16 mouse cellular contexts compared by ENCODE assay signal in the genomic region with DNA sequence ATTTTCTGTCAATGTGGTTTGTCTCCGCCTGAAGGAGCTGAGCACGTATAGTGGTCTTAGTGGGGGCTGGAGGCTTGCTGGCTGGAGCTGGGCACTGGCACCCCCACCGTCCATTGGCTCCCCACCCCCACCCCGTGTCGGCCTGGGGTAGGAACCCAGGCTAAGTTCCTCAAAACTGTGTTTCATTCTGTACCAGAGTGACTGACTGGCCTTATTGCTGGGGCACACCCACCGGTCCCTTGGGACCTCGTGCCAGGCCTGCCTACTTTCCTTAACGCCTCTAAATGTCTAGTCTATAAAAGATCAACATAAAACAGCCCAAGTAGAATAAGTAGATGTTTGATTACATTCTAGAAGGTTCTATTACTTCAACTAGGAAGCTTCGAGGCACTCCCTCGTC.
A peak's percentile ranks its signal among the peaks of the same experiment; 100 is the strongest.
DNase-seq lines count a peak whose midpoint lies in the region; ATAC-seq and TF ChIP-seq lines count a peak whose summit lies in the region.
"Had no signal": no experiment of that assay in that cellular context is flagged by ENCODE, and none has a peak within 500 bp of the region (broad histone marks: within the 10 kb centered on the region; RNA-seq: fewer than 3 reads in every experiment).

No protein-coding gene starts in this region.

- dilution Hi-C loops in CH12.LX (cut with MboI; ENCODE audit: extremely low pct_ligation_motif_present, extremely low pct_unique_long_range_greater_than_20kb, low sequenced_read_pairs) = no loop called here

- no peak overlapping the region for H3K9ac ChIP-seq in hindbrain, embryonic 12.5 days
- no peak overlapping the region for H3K9ac ChIP-seq in CH12.LX (ENCODE audit: insufficient read depth, low read depth)
- H3K9ac ChIP-seq in limb, embryonic 12.5 days (replicated peaks) = no peak overlapping the region
- H3K9ac ChIP-seq in hindbrain, postnatal 0 days (replicated peaks; ENCODE audit: low read length) = no peak overlapping the region
- H3K9ac ChIP-seq: forebrain, embryonic 12.5 days; heart, embryonic 13.5 days; hindbrain, embryonic 15.5 days had no signal

- TF ChIP-seq RAD21 in CH12.LX (IDR thresholded peaks at IDR 0.05; ENCODE audit: low read depth, low read length) = no peak

- in situ Hi-C loops in CH12.LX (cut with MboI; ENCODE audit: low pct_ligation_motif_present, low pct_unique_long_range_greater_than_20kb, low sequenced_read_pairs) = no loop called here

- no peaks in the 10 kb centered on the region for H3K27me3 ChIP-seq in hindbrain, embryonic 12.5 days
- H3K27me3 ChIP-seq in hindbrain, embryonic 10.5 days (ENCODE audit: insufficient read depth, poor library complexity, severe bottlenecking) = no peaks in the 10 kb centered on the region
- H3K27me3 ChIP-seq in CH12.LX (replicated peaks) = peaks cover 4% of the 10 kb centered on the region
- H3K27me3 ChIP-seq in limb, embryonic 12.5 days = no peaks in the 10 kb centered on the region
- H3K27me3 ChIP-seq in hindbrain, postnatal 0 days (ENCODE audit: insufficient read depth, low read length) = no peaks in the 10 kb centered on the region
- H3K27me3 ChIP-seq: forebrain, embryonic 12.5 days; heart, embryonic 13.5 days; hindbrain, embryonic 15.5 days had no signal

- no peak overlapping the region for H3K27ac ChIP-seq in hindbrain, embryonic 12.5 days
- no peak overlapping the region for H3K27ac ChIP-seq in hindbrain, embryonic 10.5 days
- no peak overlapping the region for H3K27ac ChIP-seq in CH12.LX (ENCODE audit: insufficient read depth, low read depth)
- peak overlapping the region; percentile 60; the same call in 1 of the 2 replicates for H3K27ac ChIP-seq in limb, embryonic 12.5 days
- H3K27ac ChIP-seq in hindbrain, postnatal 0 days = no peak overlapping the region
- H3K27ac ChIP-seq: forebrain, embryonic 12.5 days; gastrocnemius, adult 2 months; heart, embryonic 13.5 days; hindbrain, embryonic 15.5 days had no signal

- WGBS in hindbrain, embryonic 12.5 days = 74% methylated on average over 10 of the region's 10 CpGs
- WGBS in hindbrain, embryonic 10.5 days = 83% methylated on average over 10 of the region's 10 CpGs
- 46% methylated on average over 10 of the region's 10 CpGs for WGBS in limb, embryonic 12.5 days
- WGBS in hindbrain, postnatal 0 days = 81% methylated on average over 10 of the region's 10 CpGs

- intact Hi-C loops in left cerebral cortex, postnatal 4 days (cut with DNase I) = no loop called here

- no peak for TF ChIP-seq CTCF in CH12.LX (conservative IDR thresholded peaks at IDR 0.05 in 1 of 2, IDR thresholded peaks at IDR 0.05 in 1 of 2; ENCODE audit: low read depth in 2 of 2, low read length in 2 of 2)
- no peak for TF ChIP-seq CTCF in hindbrain, postnatal 0 days (IDR thresholded peaks at IDR 0.05; ENCODE audit: low read depth)

- H3K36me3 ChIP-seq in hindbrain, embryonic 12.5 days = no peaks in the 10 kb centered on the region
- no peaks in the 10 kb centered on the region for H3K36me3 ChIP-seq in hindbrain, embryonic 10.5 days
- no peaks in the 10 kb centered on the region for H3K36me3 ChIP-seq in CH12.LX (replicated peaks in 1 of 2; ENCODE audit: control insufficient read depth in 1 of 2, insufficient read depth in 1 of 2, low read length in 1 of 2)
- no peaks in the 10 kb centered on the region for H3K36me3 ChIP-seq in limb, embryonic 12.5 days
- H3K36me3 ChIP-seq in hindbrain, postnatal 0 days (ENCODE audit: insufficient read depth, low read length) = no peaks in the 10 kb centered on the region
- H3K36me3 ChIP-seq: forebrain, embryonic 12.5 days; heart, embryonic 13.5 days; hindbrain, embryonic 15.5 days had no signal

- TF ChIP-seq EP300 in CH12.LX (IDR thresholded peaks at IDR 0.05; ENCODE audit: low read length) = peak; percentile 29; the same call in 1 of the 2 replicates

- peak; percentile 21; the same call in 1 of the 2 replicates for ATAC-seq in hindbrain, embryonic 12.5 days (ENCODE audit: low FRiP score)
- no peak for ATAC-seq in limb, embryonic 12.5 days (ENCODE audit: insufficient number of reproducible peaks, insufficient read depth, low FRiP score, low TSS enrichment, low read depth)
- ATAC-seq in hindbrain, postnatal 0 days = no peak

- no peak for DNase-seq in hindbrain, embryonic 10.5 days (ENCODE audit: low spot score)
- peak; percentile 79 for DNase-seq in CH12.LX (ENCODE audit: extremely low read depth)
- peak; percentile 45 to 61 for DNase-seq in spleen, postnatal 14 days (ENCODE audit: low spot score in 2 of 2)
- no peak for DNase-seq in right cerebral cortex, postnatal 25 days
- no peak for DNase-seq in left cerebral cortex, postnatal 4 days
- DNase-seq in hindbrain, postnatal 0 days (ENCODE audit: low spot score) = no peak
- DNase-seq: gastrocnemius, adult 2 months; kidney, postnatal 10 days; liver had no signal

- peaks cover 10% of the 10 kb centered on the region for H3K4me1 ChIP-seq in hindbrain, embryonic 12.5 days
- H3K4me1 ChIP-seq in hindbrain, embryonic 10.5 days (replicated peaks) = peaks cover 40% of the 10 kb centered on the region
- peaks cover 0 to 22% of the 10 kb centered on the region in 2 experiments; a peak in 2 of 4 replicates for H3K4me1 ChIP-seq in CH12.LX (ENCODE audit: control insufficient read depth in 1 of 2, insufficient read depth in 2 of 2)
- H3K4me1 ChIP-seq in limb, embryonic 12.5 days (replicated peaks) = peaks cover 58% of the 10 kb centered on the region
- H3K4me1 ChIP-seq in hindbrain, postnatal 0 days (ENCODE audit: insufficient read depth, low read length) = no peaks in the 10 kb centered on the region
- H3K4me1 ChIP-seq: megakaryocyte, embryonic 14.5 days had no signal

- no peak overlapping the region for H3K4me3 ChIP-seq in hindbrain, embryonic 12.5 days
- no peak overlapping the region for H3K4me3 ChIP-seq in hindbrain, embryonic 10.5 days
- H3K4me3 ChIP-seq in CH12.LX (replicated peaks in 1 of 3; ENCODE audit: low read depth in 2 of 3, low read length in 2 of 3, poor library complexity in 1 of 3) = no peak overlapping the region
- H3K4me3 ChIP-seq in limb, embryonic 12.5 days (replicated peaks) = no peak overlapping the region
- no peak overlapping the region for H3K4me3 ChIP-seq in hindbrain, postnatal 0 days (ENCODE audit: low read length)
- H3K4me3 ChIP-seq: forebrain, embryonic 12.5 days; gastrocnemius, adult 2 months; heart, embryonic 13.5 days; hindbrain, embryonic 15.5 days; megakaryocyte, embryonic 14.5 days; myocyte had no signal

- no peak overlapping the region for H3K4me2 ChIP-seq in hindbrain, embryonic 12.5 days (replicated peaks)
- H3K4me2 ChIP-seq in CH12.LX (ENCODE audit: insufficient read depth, low read depth, poor library complexity, severe bottlenecking) = peak overlapping the region; percentile 21; the same call in 1 of the 2 replicates
- H3K4me2 ChIP-seq in limb, embryonic 12.5 days = no peak overlapping the region
- no peak overlapping the region for H3K4me2 ChIP-seq in hindbrain, postnatal 0 days (ENCODE audit: low read depth, low read length)
- H3K4me2 ChIP-seq: forebrain, embryonic 12.5 days; heart, embryonic 13.5 days; hindbrain, embryonic 15.5 days had no signal

- no peaks in the 10 kb centered on the region for H3K9me3 ChIP-seq in hindbrain, embryonic 12.5 days (replicated peaks)
- H3K9me3 ChIP-seq in hindbrain, embryonic 10.5 days = no peaks in the 10 kb centered on the region
- no peaks in the 10 kb centered on the region for H3K9me3 ChIP-seq in CH12.LX (replicated peaks; ENCODE audit: low read length)
- no peaks in the 10 kb centered on the region for H3K9me3 ChIP-seq in limb, embryonic 12.5 days
- H3K9me3 ChIP-seq in hindbrain, postnatal 0 days (ENCODE audit: low read length) = no peaks in the 10 kb centered on the region
- H3K9me3 ChIP-seq: forebrain, embryonic 12.5 days; heart, embryonic 13.5 days; hindbrain, embryonic 15.5 days; megakaryocyte, embryonic 14.5 days had no signal

- H3K79me2 ChIP-seq in CH12.LX (replicated peaks; ENCODE audit: control insufficient read depth, extremely low read depth, insufficient read depth, poor library complexity, severe bottlenecking) = no peaks in the 10 kb centered on the region

- TF ChIP-seq POLR2A in CH12.LX (IDR thresholded peaks at IDR 0.05; ENCODE audit: low read depth, low read length) = no peak

TF ChIP-seq in CH12.LX, 34 proteins besides CTCF, POLR2A, EP300 and RAD21:
- TF ChIP-seq NRF1 (IDR thresholded peaks at IDR 0.05; ENCODE audit: low read depth, low read length) = 0 out of 2 replicates have a peak, but pooled peaks have one; percentile 9
- TF ChIP-seq USF1 (IDR thresholded peaks at IDR 0.05; ENCODE audit: low read depth, low read length) = no peak
- TF ChIP-seq ZKSCAN1 (IDR thresholded peaks at IDR 0.05; ENCODE audit: borderline replicate concordance, low read depth, low read length) = no peak
- no peak for TF ChIP-seq ZC3H11A (IDR thresholded peaks at IDR 0.05; ENCODE audit: low read depth, low read length)
- TF ChIP-seq MXI1 (IDR thresholded peaks at IDR 0.05; ENCODE audit: low read depth, low read length) = no peak
- no peak for TF ChIP-seq PAX5 (IDR thresholded peaks at IDR 0.05; ENCODE audit: low read length)
- TF ChIP-seq BHLHE40 (IDR thresholded peaks at IDR 0.05; ENCODE audit: low read depth, low read length) = peak; percentile 39; the same call in 1 of the 2 replicates
- peak; percentile 40; the same call in 1 of the 2 replicates for TF ChIP-seq CHD2 (IDR thresholded peaks at IDR 0.05; ENCODE audit: low read length)
- no peak for TF ChIP-seq MAFK (IDR thresholded peaks at IDR 0.05; ENCODE audit: insufficient replicate concordance, low read length)
- TF ChIP-seq ZNF384 (IDR thresholded peaks at IDR 0.05; ENCODE audit: low read depth, low read length) = no peak
- TF ChIP-seq SIN3A (IDR thresholded peaks at IDR 0.05; ENCODE audit: low read length) = no peak
- no peak for TF ChIP-seq GABPA (IDR thresholded peaks at IDR 0.05; ENCODE audit: insufficient replicate concordance, low read depth, low read length)
- TF ChIP-seq ZMIZ1 (IDR thresholded peaks at IDR 0.05; ENCODE audit: low read depth, low read length) = no peak

Comparison
In these comparisons a context has a peak if more than half of its experiments do, and no peak if none do; other contexts are left out.
1. DNase-seq: peak in CH12.LX (single experiment) and spleen, postnatal 14 days (2 of 2); none in hindbrain, embryonic 10.5 days (single experiment), right cerebral cortex, postnatal 25 days (single experiment), left cerebral cortex, postnatal 4 days (single experiment) and hindbrain, postnatal 0 days (single experiment).